Mouse (Mus musculus): ENCODE data around the gene Gm20481.
A peak's percentile ranks its signal among the peaks of the same experiment; 100 is the strongest.
"Not testable (repeated sequence)": the region's sequence is repeated elsewhere in the genome, so short reads cannot be mapped to it uniquely, and the experiment has no call there.

The Gm20481 gene

DNA sequence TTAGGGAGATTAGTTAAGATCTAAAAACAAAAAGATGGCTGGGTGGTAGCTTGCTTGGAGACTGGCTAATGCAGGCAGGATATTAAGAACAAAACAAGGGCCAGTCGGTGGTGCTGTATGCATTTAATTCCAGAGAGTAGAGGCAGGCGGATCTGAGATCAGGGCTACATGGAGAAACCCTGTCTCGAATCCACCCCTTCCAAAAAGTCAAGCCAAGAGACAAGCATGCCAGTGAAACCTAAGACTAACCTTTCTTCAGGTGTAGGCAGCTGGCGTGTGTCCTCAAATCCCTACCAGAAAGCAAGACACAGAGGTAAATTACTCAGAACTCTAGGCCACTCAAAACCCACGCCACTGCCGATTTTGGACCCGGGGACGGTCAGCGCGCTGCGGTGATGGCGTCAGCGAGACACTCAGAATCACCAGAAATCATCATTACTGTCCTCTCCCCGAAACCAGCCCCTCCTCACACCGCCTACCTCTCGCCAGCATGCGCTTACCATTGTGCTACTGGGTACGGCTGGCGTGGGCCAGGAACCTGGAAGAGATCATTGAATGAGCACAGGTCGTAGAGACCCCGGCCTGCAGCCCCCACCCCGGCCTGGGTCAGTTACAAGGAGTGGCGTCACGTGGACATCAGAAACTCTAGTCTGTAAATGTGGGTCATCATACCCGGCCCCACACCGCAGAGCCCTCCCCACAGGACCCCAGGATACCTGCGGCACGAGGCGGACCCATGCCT, 17.9 kb upstream of the Gm20481 start:
- no peak for DNase-seq (ENCODE audit: low read depth, low spot score)

DNA sequence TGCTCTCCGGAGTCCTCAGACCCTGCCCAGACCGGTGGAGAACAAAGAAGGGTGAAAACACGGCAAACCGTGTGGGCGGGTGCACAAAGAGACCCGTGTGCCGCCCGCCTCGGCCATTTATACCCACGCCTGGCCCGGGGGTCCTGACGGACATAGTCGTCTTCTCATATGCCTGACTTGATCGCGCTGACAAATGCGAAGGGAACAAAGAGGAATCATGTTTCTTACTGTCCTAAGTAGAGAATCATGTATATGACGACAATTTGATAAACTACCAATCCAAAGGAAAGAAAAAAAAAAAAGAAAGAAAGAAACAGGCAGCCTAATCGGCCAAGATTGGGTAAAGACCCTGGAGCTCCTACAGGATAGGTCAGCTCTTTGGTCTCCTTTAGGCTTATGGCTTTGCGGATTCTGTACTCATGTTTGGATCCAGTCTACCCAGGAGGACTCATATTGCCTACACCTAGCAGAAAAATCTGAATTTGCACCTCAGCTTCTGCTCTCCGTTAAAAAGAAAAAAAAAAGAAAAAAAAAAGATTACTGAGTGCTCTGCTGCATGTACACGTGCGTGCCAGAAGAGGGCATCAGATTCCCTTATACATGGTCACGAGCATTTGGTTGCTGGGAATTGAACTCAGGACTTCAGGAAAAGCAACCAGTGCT, 17.2 kb upstream of the Gm20481 start:
- DNase-seq (ENCODE audit: low read depth, low spot score) = peak; percentile 92

DNA sequence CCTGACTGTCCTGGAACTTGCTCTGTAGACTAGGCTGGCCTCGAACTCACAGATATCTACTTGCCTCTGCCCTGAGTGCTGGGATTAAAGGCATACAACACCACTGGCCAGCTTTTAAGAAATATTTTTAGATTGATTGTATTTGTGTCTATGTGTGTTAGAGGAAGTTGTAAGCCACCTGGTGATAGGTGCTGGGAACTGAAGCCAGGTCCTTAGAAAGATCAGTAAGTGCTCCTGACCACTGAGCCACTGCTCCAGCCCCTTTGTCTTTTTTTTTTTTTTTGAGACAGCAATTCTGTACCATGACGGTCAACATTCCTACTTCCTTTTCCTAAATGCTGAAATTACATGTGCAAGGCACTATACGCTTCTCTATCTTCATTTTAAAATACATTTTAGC, 16.5 kb upstream of the Gm20481 start:
- no peak for DNase-seq (ENCODE audit: low read depth, low spot score)

DNA sequence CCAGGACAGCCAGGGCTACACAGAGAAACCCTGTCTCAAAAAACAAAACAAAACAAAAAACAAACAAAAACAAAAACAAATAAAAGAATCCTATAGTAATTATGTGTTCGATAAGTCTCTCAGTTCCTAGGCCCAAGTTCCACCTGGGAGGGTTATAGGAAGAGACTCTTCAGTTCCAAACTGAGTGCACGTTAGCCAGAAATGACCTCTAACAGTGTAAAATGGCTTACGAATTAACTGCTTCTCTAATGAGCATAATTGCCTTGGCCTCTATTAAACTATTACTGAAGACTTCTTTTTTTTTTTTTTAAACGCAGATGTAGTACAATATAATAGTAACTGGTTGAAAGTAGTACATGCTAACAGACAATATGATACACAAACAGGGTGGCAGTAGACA, 15.8 kb upstream of the Gm20481 start:
- DNase-seq (ENCODE audit: low read depth, low spot score) = no peak

DNA sequence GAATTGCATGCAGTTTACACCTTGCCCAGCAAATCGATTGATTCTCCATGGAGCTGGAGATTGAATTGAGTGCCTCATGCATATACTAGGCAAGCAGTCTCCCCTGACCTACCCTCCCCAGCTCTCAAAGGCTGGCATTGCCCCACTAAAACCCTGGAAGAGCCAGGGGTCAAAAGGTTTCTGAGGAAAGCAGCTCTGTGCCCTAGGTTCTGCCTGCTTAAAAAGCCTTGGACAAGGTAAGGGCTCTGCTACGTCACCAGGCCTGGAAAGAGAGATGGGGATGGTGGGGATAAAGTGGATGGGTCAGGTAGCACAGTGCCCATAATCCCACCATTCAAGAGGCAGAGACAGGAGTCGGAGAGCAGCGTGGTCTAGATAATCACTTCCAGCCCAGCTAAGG, 14.9 kb upstream of the Gm20481 start:
- no peak for DNase-seq (ENCODE audit: low read depth, low spot score)

DNA sequence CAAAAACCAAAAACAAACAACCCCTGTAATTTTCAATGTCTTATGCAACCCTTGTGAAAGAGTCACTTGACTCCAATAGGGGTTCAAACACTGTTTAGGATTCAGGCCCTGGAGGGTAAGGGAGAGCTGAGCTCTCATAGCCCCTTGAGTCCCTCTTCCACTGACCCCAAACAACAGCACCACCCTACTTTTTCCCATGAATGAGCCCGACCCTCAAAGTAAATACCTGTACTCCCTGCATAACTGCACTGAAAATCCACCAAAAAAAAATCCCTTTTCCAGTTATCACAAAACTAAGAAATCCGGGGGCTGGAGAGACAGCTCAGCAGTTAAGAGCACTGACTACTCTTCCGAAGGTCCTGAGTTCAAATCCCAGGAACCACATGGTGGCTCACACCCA, 13.8 kb upstream of the Gm20481 start:
- no peak for DNase-seq (ENCODE audit: low read depth, low spot score)

DNA sequence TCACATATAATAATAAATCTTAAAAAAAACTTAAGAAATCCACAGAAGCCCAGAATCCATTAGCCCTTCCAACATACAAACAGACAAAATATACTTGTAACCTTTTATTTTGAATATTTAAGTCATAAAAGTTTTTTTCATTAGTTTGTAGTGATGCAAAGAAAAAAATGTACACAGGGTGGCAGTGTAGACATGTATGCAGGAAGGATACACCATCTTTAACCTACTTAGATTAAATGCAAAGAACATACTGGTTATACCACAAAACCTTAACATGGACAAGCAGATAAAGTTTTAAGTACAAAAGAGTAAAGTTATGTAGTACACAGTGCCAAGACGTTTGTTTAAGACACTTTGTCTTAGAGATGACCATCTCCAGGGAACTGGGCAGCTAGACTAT, 13.4 kb upstream of the Gm20481 start:
- DNase-seq (ENCODE audit: low read depth, low spot score) = peak; percentile 42

DNA sequence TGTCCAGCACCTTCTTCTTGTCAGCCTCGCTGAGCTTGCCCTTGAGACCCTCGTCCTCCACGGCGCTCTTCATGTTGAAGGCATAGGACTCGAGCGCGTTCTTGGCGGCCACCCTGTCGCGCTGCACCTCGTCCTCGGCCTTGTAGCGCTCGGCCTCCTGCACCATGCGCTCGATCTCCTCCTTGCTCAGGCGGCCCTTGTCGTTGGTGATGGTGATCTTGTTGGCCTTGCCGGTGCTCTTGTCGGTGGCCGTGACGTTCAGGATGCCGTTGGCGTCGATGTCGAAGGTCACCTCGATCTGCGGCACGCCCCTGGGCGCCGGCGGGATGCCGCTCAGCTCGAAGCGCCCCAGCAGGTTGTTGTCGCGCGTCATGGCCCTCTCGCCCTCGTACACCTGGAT, 12.4 kb upstream of the Gm20481 start:
- not testable (repeated sequence) for DNase-seq (ENCODE audit: low read depth, low spot score)

DNA sequence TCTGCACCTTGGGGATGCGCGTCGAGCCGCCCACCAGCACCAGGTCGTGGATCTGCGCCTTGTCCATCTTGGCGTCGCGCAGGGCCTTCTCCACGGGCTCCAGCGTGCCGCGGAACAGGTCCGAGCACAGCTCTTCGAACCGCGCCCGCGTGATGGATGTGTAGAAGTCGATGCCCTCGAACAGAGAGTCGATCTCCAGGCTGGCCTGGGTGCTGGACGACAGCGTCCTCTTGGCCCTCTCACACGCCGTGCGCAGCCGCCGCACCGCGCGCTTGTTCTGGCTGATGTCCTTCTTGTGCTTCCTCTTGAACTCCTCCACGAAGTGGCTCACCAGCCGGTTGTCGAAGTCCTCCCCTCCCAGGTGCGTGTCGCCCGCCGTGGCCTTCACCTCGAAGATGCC, 11.7 kb upstream of the Gm20481 start:
- DNase-seq (ENCODE audit: low read depth, low spot score) = not testable (repeated sequence)

DNA sequence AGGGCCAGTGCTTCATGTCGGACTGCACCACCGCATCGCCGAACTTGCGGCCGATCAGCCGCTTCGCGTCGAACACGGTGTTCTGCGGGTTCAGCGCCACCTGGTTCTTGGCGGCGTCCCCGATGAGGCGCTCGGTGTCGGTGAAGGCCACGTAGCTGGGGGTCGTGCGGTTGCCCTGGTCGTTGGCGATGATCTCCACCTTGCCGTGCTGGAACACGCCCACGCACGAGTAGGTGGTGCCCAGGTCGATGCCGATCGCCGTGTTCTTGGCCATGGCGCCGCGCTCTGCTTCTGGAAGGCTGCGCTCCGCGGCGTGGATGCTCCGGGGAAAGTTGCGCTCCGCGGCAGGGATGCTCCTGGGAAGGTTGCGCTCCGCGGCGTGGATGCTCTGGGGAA, 11.0 kb upstream of the Gm20481 start:
- DNase-seq (ENCODE audit: low read depth, low spot score) = not testable (repeated sequence)

DNA sequence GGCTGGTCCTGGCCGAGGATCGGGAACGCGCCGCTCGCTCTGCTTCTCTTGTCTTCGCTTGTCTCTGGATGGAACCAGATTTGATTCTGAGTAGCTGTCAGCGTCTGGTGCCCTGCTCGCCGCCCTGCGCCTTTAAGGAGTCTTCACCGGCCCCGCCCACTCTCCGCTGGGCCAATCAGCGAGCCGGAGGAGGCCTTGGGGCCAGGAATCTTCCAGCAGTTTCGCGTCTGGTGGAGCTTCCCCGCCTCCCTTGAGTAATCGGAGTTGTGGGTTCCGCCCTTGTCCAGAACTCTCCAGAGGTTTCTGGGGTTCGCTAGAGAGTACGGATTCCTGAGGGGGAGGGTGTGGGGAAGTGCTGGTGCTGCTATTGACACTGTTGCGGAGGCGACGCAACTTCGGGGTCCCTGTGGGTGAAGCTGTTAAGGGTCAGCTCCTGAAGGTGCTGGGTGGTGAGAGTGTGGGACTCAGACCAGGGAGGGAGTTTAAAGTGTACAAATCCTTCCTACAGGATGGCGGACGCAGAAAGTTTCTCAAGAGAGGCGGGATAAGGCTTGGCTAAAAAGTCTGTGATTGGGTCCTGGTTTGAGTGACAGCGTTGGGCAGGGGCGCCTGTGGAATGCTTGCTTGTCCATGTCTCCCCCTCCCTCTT, 10.5 kb upstream of the Gm20481 start, which contains the start of gene Hspa1b:
TSS of gene Hspa1b (minus strand) at position 109 of the 649 bp plus-strand sequence.
- not testable (repeated sequence) for DNase-seq (ENCODE audit: low read depth, low spot score)

DNA sequence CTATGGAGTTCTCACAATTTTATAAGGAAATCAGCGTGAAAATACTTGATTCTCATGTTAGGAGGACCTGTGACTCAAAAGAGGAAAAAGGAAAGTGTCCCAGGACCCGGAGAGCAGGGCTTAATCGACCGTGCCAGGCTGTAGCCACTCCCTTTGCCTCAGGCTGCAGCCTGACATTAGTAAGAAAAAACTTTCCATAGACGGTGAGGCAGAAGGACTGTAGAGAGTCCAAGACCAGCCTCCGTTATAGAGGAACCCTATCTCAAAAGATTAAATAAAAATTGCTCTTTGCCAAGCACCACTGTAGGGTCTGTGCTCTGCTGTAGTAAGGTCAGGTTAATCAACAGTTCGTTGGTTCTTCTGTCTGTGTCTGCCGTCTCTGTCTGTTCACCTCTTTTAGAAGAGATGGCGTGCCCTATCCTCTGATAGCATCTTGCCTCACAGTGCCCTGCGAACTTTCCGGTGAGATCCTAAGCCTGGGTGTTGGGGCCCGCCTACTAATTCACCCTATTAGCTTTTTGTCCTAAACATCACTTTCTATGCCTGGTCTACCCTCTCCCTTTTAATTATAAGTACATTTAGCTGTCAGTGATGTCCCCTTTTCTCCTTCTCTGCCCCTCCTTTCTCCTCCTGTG, 9.7 kb upstream of the Gm20481 start:
- no peak for DNase-seq (ENCODE audit: low read depth, low spot score)

DNA sequence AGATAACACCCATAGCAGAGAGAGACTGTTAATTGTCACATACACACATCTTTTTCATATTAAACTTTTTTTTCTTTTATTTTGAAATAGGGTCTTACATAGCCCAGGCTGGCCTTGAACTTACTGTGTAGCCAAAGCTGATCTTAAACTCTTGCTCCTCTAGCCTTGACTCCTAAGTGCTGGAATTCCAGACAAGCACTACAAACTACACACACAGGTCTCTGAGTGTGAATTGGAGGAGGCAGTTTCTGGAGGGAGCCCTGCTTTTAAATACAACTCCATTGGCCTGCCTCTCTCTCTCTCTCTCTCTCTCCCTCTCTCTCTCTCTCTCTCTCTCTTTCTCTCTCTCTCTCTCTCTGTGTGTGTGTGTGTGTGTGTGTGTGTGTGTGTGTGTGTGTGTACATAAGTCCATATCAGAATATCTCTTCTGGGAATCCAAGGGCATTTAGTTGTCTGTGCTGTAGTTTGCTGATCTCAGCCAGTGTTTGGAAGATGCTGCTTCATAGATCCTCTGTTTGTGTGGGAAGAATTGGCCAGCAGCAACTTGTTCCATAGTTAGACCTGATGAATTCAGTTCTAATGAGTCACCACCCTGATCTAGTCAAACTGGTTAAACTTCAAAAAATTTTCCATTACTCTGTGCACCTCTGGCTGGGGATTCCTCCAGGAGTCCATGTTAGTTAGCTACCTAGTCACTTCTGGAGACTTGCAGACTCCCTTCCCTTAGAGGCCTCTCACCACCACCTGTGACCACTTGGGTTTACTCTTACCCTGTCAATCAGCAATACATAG, 8.8 kb upstream of the Gm20481 start:
- DNase-seq (ENCODE audit: low read depth, low spot score) = no peak

DNA sequence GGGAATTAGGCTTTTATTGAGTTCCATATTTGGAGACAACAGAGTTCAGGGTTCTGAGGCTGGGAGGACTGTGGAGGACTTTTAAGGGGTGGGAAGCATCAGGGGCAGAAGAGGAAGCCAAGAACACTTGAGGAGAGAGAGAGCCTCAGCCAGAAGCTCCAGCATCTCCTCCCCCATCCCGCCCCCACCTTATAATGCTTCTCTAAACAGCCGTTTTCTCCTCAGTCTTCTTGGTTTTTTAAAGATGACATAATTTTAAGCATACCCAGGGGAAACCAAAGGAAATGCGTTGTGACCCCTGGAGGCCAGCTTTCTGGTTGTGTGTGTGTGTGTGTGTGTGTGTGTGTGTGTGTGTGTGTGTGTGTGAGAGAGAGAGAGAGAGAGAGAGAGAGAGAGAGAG, 7.6 kb upstream of the Gm20481 start:
- DNase-seq (ENCODE audit: low read depth, low spot score) = no peak

DNA sequence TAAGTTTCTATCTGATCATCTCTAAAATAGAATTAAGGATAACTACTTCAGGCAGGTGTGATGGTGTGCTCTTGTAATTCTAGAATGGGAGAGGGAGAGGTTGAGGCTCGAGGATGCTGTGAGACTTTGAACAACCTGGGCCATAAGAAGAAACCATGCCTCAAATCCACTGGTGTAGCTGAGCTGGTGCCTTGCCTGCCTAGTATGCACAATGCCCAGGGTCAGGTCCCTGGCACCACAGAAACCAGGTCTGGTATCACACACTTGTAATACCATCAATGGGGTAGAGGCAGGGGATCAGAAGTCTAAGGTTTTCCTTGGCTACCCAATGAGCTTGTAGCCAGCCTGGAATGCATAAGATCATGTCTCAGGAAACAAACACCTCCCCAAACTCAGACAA, 6.9 kb upstream of the Gm20481 start:
- DNase-seq (ENCODE audit: low read depth, low spot score) = no peak

DNA sequence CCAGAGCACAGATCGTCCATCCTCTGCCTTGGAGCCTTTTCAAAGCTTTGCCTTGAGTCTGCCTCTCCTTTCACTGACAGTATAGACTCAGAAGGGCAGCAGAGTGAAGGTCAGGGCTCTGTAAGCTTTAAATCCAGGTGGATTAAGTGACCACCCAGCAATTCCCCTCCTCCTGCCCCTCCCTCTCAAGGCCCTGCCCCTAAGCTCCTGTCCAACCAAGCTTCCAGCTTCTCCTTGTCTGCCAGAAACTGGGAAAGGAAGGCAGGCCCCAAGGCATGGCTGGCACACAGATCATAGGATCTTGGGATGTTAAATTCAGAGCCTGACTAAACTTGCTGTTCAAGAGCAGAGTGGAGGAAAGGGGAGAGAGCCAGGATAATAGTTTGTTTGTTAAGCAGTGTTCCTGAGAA, 5.1 kb upstream of the Gm20481 start:
- no peak for DNase-seq (ENCODE audit: low read depth, low spot score)

DNA sequence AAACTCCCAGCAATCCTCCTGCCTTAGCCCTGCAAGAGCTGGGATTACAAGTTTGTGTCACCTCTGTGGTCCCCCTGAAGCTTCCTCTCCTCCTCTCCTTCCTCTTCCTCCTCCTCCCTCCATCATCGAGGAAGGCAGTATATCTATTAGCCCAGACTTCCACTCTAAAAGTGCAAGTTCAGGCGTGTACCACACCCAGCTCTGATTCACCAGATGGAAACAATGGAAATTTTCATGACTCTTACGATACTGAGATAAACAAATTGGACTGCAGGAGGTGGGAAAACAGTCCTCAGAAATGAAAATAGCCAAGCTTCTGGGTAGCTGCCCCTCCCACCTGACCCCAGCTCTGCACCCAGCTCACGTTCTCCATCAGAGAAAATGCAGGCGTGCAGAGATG, 4.1 kb upstream of the Gm20481 start:
- DNase-seq (ENCODE audit: low read depth, low spot score) = no peak

DNA sequence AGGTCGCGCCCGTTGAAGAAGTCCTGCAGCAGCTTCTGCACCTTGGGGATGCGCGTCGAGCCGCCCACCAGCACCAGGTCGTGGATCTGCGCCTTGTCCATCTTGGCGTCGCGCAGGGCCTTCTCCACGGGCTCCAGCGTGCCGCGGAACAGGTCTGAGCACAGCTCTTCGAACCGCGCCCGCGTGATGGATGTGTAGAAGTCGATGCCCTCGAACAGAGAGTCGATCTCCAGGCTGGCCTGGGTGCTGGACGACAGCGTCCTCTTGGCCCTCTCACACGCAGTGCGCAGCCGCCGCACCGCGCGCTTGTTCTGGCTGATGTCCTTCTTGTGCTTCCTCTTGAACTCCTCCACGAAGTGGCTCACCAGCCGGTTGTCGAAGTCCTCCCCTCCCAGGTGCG, 1.1 kb downstream of the Gm20481 start:
- not testable (repeated sequence) for DNase-seq (ENCODE audit: low read depth, low spot score)

DNA sequence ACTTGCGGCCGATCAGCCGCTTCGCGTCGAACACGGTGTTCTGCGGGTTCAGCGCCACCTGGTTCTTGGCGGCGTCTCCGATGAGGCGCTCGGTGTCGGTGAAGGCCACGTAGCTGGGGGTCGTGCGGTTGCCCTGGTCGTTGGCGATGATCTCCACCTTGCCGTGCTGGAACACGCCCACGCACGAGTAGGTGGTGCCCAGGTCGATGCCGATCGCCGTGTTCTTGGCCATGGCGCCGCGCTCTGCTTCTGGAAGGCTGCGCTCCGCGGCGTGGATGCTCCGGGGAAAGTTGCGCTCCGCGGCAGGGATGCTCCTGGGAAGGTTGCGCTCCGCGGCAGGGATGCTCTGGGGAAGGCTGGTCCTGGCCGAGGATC, 2.0 kb downstream of the Gm20481 start:
- DNase-seq (ENCODE audit: low read depth, low spot score) = not testable (repeated sequence)

DNA sequence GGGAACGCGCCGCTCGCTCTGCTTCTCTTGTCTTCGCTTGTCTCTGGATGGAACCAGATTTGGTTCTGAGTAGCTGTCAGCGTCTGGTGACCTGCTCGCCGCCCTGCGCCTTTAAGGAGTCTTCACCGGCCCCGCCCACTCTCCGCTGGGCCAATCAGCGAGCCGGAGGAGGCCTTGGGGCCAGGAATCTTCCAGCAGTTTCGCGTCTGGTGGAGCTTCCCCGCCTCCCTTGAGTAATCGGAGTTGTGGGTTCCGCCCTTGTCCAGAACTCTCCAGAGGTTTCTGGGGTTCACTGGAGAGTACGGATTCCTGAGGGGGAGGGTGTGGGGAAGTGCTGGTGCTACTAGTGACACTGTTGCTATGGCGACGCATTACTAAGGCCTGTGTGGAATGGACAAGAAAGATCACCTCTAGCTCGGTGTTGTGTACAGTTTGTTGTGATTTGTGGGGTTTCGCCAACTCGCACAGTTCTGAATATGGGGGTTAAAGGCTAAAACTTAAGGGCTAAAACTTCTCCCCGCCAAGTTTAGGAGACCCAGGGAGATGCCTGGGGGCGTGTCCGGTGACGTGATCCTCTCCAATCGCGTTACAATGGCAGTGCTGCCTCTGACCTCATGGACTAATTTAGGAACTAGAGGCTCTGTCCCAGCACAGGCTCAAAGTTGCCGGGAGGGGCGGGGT, 2.5 kb downstream of the Gm20481 start, which contains the start of the genes Hspa1a and Hspa1l:
TSS of gene Hspa1a (minus strand) at position 88 of the 681 bp plus-strand sequence.
TSS of gene Hspa1l (plus strand) at position 635 of the 681 bp plus-strand sequence.
- DNase-seq (ENCODE audit: low read depth, low spot score) = not testable (repeated sequence)
